Mouse (Mus musculus) bone marrow macrophage, adult 2 months (primary cell): ENCODE results near the gene Eif4ebp2. TPM values are rescaled to one million over a fixed set of nuclear protein-coding genes. Genes with fewer than 3 reads are reported as not detected.

Experiments used
- H3K27ac ChIP-seq: 2 replicates; pipeline ENCODE4 v1.5.1; 2012; ENCODE audit warnings: low read depth, low read length; ENCODE audit not compliant: insufficient read depth
- H3K4me1 ChIP-seq: 2 replicates; pipeline ENCODE4 v1.6.1; 2012; ENCODE audit warnings: low read length; ENCODE audit not compliant: control insufficient read depth, insufficient read depth
- H3K4me3 ChIP-seq: 2 replicates; pipeline ENCODE4 v1.5.1; 2012; ENCODE audit warnings: mild to moderate bottlenecking, low read length, moderate library complexity; ENCODE audit not compliant: insufficient read depth
- CTCF ChIP-seq: IDR thresholded peaks from 2 replicates; pipeline ENCODE4 v1.5.1; 2012; ENCODE audit warnings: low read depth, mild to moderate bottlenecking, low read length, moderate library complexity
- POLR2A ChIP-seq: IDR thresholded peaks from 2 replicates; pipeline ENCODE4 v1.6.1; 2012; ENCODE audit warnings: mild to moderate bottlenecking, low read depth, low read length, borderline replicate concordance
- polyA plus RNA-seq: library from polyadenylated mRNA; stranded (reverse); fragments of >200 nt; gene quantifications from 2 replicates; pipeline ENCODE4 v1.2.4, GENCODE M21; 2012; ENCODE audit not compliant: missing spikeins, insufficient read depth, insufficient read length

Gene Eif4ebp2
- polyA plus RNA-seq, result 91.9 and 105 TPM in 2 replicates

GRCm38 (mm10) chr10:61452645-61453044 is at the start of gene Eif4ebp2:
Eif4ebp2 (minus strand) TSS chr10:61452661.
- no peak for TF ChIP-seq CTCF
- TF ChIP-seq POLR2A, result no peak
- Histone ChIP-seq H3K27ac (peak within 1 kb of the TSS; percentile 82), H3K4me1 (peaks cover 19% of the 10 kb centered on the region), H3K4me3 (peak within 1 kb of the TSS; percentile 96)

DNA sequence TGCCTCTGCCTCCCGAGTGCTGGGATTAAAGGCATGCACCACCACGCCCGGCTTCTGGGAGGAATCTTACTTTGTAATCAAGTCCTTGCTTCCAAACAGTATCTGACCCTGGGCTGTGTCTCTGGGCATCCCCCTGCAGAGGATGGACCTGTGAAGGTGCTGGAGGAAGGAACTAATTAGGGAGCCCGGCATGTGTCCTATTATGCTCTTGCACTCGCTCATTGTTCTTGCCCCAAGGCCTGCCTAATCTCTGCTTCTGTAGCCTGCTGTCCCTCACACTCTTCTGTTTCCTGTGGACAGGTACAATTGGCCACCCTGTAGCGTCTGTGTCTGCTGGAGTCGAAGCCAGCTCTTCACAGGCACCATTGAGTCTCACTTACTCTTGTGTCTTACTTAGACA is 48.3 kb upstream of the Eif4ebp2 start:
- Histone ChIP-seq H3K27ac (no peak overlapping the region), H3K4me1 (peaks cover 12% of the 10 kb centered on the region), H3K4me3 (no peak overlapping the region)
- TF ChIP-seq POLR2A, result no peak

GRCm38 (mm10) chr10:61499505-61500466 is 47.3 kb upstream of the Eif4ebp2 start:
- TF ChIP-seq POLR2A (no peak), CTCF (no peak)
- H3K4me1 ChIP-seq, result peaks cover 12% of the 10 kb centered on the region
- H3K4me3 ChIP-seq, result no peak overlapping the region
- no peak overlapping the region for H3K27ac ChIP-seq

GRCm38 (mm10) chr10:61496231-61496630 is 43.8 kb upstream of the Eif4ebp2 start:
- no peak overlapping the region for H3K4me3 ChIP-seq
- no peaks in the 10 kb centered on the region; the same call in 1 of the 2 replicates for H3K4me1 ChIP-seq
- TF ChIP-seq POLR2A, result no peak
- TF ChIP-seq CTCF, result no peak
- H3K27ac ChIP-seq, result no peak overlapping the region

- Histone ChIP-seq H3K4me1 (no peaks in the 10 kb centered on the region; the same call in 1 of the 2 replicates), H3K4me3 (no peak overlapping the region), H3K27ac (no peak overlapping the region)
- TF ChIP-seq CTCF (no peak), POLR2A (no peak)
Observed at GRCm38 (mm10) chr10:61495461-61495860, 43.0 kb upstream of the Eif4ebp2 start.

DNA sequence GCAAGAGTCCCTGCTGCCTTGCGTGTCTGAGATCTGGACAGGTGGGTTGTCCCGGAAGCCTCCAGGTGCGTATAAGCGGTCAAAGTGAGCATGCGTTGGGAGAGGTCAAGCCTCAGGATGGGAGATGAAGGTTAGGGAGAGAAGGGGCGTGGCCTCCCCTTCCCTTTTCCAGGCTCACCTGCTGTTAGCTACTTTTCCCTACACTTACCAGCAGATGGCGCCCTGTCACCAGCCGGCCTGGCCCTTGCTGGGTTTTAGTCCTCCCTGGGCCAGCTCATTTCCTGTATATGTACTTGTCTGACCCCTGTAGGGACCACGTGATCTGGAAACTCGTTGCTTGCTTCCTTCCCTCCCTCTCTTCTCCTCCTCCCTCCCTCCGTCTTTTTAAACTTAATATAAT is 39.6 kb upstream of the Eif4ebp2 start:
- H3K4me1 ChIP-seq, result no peaks in the 10 kb centered on the region; the same call in 1 of the 2 replicates
- no peak overlapping the region for H3K27ac ChIP-seq
- TF ChIP-seq POLR2A (no peak), CTCF (peak; percentile 89)
- H3K4me3 ChIP-seq, result no peak overlapping the region

- H3K4me3 ChIP-seq, result no peak overlapping the region
- TF ChIP-seq CTCF, result no peak
- TF ChIP-seq POLR2A, result no peak
- no peak overlapping the region for H3K27ac ChIP-seq
- no peaks in the 10 kb centered on the region; the same call in 1 of the 2 replicates for H3K4me1 ChIP-seq
Observed at GRCm38 (mm10) chr10:61491573-61491972, 39.1 kb upstream of the Eif4ebp2 start.

- TF ChIP-seq CTCF (no peak), POLR2A (no peak)
- Histone ChIP-seq H3K27ac (no peak overlapping the region), H3K4me1 (no peaks in the 10 kb centered on the region), H3K4me3 (no peak overlapping the region)
Observed at GRCm38 (mm10) chr10:61488522-61489110, 36.2 kb upstream of the Eif4ebp2 start.

DNA sequence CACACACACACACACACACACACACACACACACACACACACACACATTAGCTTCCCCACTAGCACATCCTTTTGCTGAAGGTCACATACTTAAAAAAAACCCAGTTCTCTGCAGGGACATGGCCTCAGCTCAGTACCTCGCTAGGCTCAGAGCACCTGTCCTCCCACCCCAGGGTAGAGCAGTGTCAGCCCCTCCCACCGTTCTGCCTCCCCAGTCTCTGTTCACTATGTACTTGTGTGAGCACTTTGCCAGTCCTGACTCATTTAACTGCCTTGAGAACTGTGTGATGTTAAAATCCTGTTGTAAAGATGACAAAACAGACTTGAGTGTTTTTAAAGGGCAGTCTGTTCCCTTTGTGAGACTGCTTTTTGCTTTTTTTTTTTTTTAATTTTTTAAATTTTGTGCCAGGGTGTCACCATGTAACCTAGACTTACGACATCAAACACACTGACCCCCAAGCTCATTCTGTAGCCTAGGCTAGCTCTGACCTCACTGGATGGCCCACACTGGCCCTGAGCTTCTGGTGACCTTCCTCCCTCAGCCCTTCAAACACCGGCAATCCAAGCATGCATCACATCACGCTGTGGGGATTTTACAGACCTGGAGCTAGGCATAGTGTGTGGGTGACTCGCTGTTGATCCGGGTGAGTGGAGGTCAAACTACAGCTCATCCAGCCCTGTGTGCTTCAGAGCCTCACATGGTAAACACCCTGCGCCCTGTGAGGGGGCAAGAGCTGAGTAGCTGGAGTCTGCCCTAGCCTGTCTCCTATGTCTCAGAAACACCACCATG is 34.3 kb upstream of the Eif4ebp2 start:
- Histone ChIP-seq H3K4me1 (0 out of 2 replicates have a peak, but pooled peaks cover 1% of the 10 kb centered on the region), H3K27ac (no peak overlapping the region), H3K4me3 (no peak overlapping the region)
- TF ChIP-seq CTCF (no peak), POLR2A (no peak)
